Mouse (Mus musculus) forebrain, embryonic 15.5 days (tissue): Measurements from ENCODE around the gene Arl6ip4. TPM values are rescaled to one million over a fixed set of nuclear protein-coding genes. Genes with fewer than 3 reads are reported as not detected.
A peak's percentile ranks its signal among the peaks of the same experiment; 100 is the strongest.

Experiments
- ATAC-seq: fragments of 200-750 bp; cut with Nextera tagmentation; replicated peaks from 2 replicates; pipeline ENCODE4 v1.8.0; 2017; ENCODE audit warnings: mild to moderate bottlenecking, moderate TSS enrichment, moderate library complexity
- H3K27ac ChIP-seq: fragments of 300-500 bp; sonication (generic); replicated peaks from 2 replicates; pipeline ENCODE4 v1.5.1; 2015; ENCODE audit warnings: mild to moderate bottlenecking, inconsistent platforms
- H3K27me3 ChIP-seq: fragments of 300-500 bp; sonication (generic); 2 replicates; pipeline ENCODE4 v1.6.1; 2015; ENCODE audit warnings: inconsistent platforms
- H3K36me3 ChIP-seq: fragments of 300-500 bp; sonication (generic); 2 replicates; pipeline ENCODE4 v1.6.1; 2015; ENCODE audit warnings: mild to moderate bottlenecking, inconsistent platforms
- H3K4me1 ChIP-seq: fragments of 300-500 bp; sonication (generic); 2 replicates; pipeline ENCODE4 v1.6.1; 2015; ENCODE audit warnings: inconsistent platforms
- H3K4me2 ChIP-seq: fragments of 300-500 bp; sonication (generic); replicated peaks from 2 replicates; pipeline ENCODE4 v1.6.1; 2015; ENCODE audit warnings: mild to moderate bottlenecking, inconsistent platforms
- H3K4me3 ChIP-seq: fragments of 300-500 bp; sonication (generic); 2 replicates; pipeline ENCODE4 v1.5.1; 2015; ENCODE audit warnings: mild to moderate bottlenecking, inconsistent platforms
- H3K9ac ChIP-seq: fragments of 300-500 bp; sonication (generic); replicated peaks from 2 replicates; pipeline ENCODE4 v1.6.1; 2015; ENCODE audit warnings: mild to moderate bottlenecking, inconsistent platforms
- H3K9me3 ChIP-seq: fragments of 300-500 bp; sonication (generic); 2 replicates; pipeline ENCODE4 v1.6.1; 2016; ENCODE audit warnings: inconsistent platforms
- WGBS: fragments of 180-500 bp; shearing (Covaris S2); methylation state at CpG from one replicate; pipeline ENCODE4 v1.1.7; 2015; ENCODE audit warnings: mixed read lengths; 5-methylcytosine and 5-hydroxymethylcytosine counted together
- polyA plus RNA-seq: library from polyadenylated mRNA; unstranded; fragments of >200 nt; fragmentation: Nextera tagmentation; extraction: Ambion mirVana; gene quantifications from 2 replicates; pipeline ENCODE4 v1.2.1, GENCODE M21; 2015

Arl6ip4 gene
- polyA plus RNA-seq, 1 experiment from 2014 or later: 72.7 TPM

DNA sequence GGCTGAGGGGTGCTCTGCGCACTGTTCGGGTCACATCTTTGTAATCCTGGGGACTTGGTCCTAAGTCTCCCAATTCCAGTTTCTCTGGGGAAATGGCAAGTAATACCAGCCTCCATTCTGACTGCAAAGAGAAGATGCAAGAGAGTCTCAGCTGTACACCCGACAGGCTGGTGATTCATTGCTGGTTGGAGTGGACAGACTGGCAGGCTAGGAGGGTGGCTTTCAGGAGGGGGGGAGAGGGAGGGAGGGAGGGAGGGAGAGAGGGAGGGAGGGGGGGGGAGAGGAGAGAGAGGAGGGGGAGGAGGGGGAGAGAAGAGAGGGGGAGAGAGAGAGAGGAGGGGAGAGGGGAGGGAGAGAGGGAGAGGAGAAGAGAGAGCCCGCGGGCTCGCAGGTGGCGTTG is 358 bp upstream of the Arl6ip4 start:
- Histone ChIP-seq H3K4me3 (peak overlapping the region; percentile 58), H3K27ac (peak overlapping the region; percentile 80), H3K4me1 (peaks cover 41% of the 10 kb centered on the region), H3K4me2 (peak overlapping the region; percentile 97), H3K36me3 (peaks cover 25% of the 10 kb centered on the region), H3K9ac (peak overlapping the region; percentile 73), H3K9me3 (no peaks in the 10 kb centered on the region), H3K27me3 (no peaks in the 10 kb centered on the region)
- WGBS: 24% methylated on average over 7 of the region's 7 CpGs
- no peak for ATAC-seq

DNA sequence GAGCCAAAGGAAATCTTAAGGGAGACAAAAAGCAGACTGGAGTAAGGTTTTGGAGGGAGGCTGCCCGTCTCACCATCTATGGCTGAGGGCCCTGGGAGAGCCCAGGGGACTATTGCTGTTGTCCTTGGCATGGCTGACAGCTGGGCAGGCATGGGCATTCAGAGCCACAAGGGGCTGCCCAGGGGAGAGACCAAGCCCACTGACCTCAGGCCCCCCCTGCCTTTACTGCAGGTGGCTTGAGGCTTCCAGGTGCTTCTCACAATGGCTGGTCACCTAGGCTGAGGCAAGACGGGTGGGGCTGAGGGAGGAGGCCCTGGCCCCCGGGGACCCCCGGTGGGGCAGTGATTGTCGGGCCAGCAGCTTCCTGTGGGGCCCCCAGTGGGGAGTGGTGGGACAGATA is 3.3 kb downstream of the Arl6ip4 start:
- Histone ChIP-seq H3K9ac (no peak overlapping the region), H3K4me2 (no peak overlapping the region), H3K4me3 (no peak overlapping the region), H3K9me3 (no peaks in the 10 kb centered on the region), H3K36me3 (peaks cover 49% of the 10 kb centered on the region), H3K27me3 (no peaks in the 10 kb centered on the region), H3K27ac (no peak overlapping the region), H3K4me1 (peaks cover 22% of the 10 kb centered on the region)
- WGBS: 78% methylated on average over 5 of the region's 5 CpGs
- ATAC-seq: no peak

DNA sequence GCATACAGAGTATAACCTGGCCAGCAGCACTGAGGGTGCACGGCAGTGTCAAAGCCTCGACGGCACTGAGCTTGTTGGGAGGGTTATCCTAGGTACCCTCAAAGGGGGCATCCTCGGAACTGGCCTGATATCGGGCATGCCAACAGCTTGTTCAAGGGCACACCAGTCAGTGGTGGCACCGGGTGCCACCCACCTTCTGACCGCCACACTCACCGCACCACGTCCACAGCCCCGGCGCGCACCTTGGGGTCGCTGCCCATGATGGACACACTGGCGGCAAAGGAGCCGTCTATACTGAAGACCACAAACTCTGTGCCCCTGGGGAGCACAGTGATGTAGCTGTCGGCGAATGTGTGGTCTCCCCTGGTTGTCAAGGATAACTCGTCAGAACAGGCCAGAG is 6.5 kb downstream of the Arl6ip4 start:
- ATAC-seq: no peak
- peaks cover 62% of the 10 kb centered on the region for H3K36me3 ChIP-seq
- H3K4me3 ChIP-seq: no peak overlapping the region
- no peaks in the 10 kb centered on the region for H3K9me3 ChIP-seq
- H3K4me2 ChIP-seq: no peak overlapping the region
- WGBS: 90% methylated on average over 18 of the region's 18 CpGs
- H3K9ac ChIP-seq: no peak overlapping the region
- H3K27me3 ChIP-seq: no peaks in the 10 kb centered on the region
- H3K4me1 ChIP-seq: peaks cover 6% of the 10 kb centered on the region
- no peak overlapping the region for H3K27ac ChIP-seq

DNA sequence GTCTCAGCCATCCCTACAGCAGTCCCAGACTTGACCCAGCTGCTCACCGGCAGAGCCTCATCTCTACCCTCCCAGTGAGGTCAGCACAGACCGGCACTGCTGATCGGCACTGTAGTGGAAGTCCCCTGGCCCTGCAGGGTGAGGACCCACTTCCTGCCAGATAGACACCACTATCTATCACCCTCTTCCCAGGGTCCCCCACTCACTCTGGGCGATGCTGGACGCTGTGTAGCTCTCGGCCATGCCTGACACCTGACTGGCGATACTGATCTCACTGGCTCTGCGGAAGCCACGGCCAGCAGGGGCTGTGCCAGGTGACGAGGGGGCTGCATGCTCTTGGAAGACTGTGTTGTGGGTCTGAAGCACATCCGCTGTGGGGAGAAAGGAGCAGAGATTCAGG is 9.2 kb downstream of the Arl6ip4 start:
- no peak overlapping the region for H3K9ac ChIP-seq

DNA sequence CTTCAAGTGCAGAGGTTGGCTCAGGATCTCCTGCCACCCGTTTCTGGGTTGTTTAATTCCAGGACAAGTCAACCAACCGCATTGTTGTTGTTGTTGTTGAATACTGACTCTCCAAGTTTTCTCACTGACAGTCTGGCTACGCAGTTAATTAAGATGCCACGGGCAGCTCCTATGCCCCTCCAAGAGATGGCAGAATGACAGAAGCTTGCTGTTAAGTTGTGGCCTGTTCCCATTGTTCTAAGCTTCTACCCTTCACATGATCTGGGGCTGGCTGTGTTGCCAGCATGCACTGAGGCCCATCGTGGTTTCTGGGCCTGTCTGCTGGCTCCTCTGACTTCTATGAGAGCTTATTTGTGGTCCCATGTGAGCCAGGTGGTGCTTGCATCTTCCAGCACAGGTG is 18.4 kb downstream of the Arl6ip4 start:
- Histone ChIP-seq H3K9ac (no peak overlapping the region), H3K4me1 (no peaks in the 10 kb centered on the region), H3K4me2 (no peak overlapping the region), H3K9me3 (no peaks in the 10 kb centered on the region), H3K27ac (no peak overlapping the region), H3K4me3 (no peak overlapping the region), H3K27me3 (no peaks in the 10 kb centered on the region), H3K36me3 (peaks cover 35% of the 10 kb centered on the region)
- 81% methylated on average over 5 of the region's 5 CpGs for WGBS
- no peak for ATAC-seq

More for the DNA sequence above, 9.2 kb downstream of the Arl6ip4 start:
- Histone ChIP-seq H3K27ac (no peak overlapping the region), H3K36me3 (peaks cover 63% of the 10 kb centered on the region), H3K9me3 (no peaks in the 10 kb centered on the region), H3K4me3 (no peak overlapping the region), H3K27me3 (no peaks in the 10 kb centered on the region), H3K4me2 (no peak overlapping the region), H3K4me1 (no peaks in the 10 kb centered on the region)
- no peak for ATAC-seq
- WGBS: 90% methylated on average over 11 of the region's 11 CpGs

DNA sequence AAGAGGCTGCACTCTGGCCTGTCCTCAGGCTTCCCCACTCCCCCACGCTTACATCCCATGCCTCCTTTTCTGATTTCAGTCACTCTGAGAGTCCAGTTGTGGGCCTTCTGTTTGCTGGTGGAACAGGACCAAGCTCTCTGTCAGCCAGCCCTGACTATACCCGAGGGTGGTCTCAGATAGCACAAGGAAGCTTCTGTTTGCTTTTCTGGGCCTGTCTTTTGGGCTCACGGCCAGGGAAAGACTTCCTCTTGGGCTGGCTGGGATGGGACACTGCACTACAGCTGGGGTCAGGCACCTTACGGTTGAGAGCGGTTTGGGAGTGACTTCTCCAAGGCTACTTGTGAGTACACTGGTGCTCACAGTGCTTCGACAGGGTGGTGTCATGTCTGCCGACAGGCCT is 22.2 kb downstream of the Arl6ip4 start:
- Histone ChIP-seq H3K36me3 (peaks cover 33% of the 10 kb centered on the region), H3K9me3 (no peaks in the 10 kb centered on the region), H3K4me2 (no peak overlapping the region), H3K4me3 (no peak overlapping the region), H3K27me3 (no peaks in the 10 kb centered on the region), H3K9ac (no peak overlapping the region), H3K4me1 (no peaks in the 10 kb centered on the region), H3K27ac (no peak overlapping the region)
- 79% methylated on average over 7 of the region's 7 CpGs for WGBS
- no peak for ATAC-seq

DNA sequence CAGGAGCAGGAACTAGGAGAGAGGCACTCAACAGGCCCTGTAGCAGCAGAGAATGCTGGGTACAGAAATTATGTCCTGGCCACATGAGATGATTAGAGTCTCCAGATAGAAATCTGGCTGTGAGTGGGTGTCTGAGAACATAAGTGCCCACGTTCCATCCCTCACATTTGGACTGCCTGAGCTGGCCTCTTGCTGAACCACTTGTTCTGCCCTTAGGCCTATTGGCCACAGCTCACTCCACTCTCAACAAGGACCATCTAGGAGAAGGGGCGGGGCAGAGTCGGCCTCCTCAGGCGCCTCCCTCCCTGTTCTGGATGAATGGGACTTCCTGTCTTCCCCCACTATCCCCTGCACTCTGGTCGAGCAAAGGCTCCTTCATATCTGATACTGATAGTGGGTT is 33.1 kb downstream of the Arl6ip4 start:
- Histone ChIP-seq H3K4me1 (no peaks in the 10 kb centered on the region), H3K4me3 (no peak overlapping the region), H3K36me3 (peaks cover 8% of the 10 kb centered on the region; the same call in 1 of the 2 replicates), H3K9me3 (no peaks in the 10 kb centered on the region), H3K27ac (no peak overlapping the region), H3K9ac (no peak overlapping the region), H3K27me3 (no peaks in the 10 kb centered on the region), H3K4me2 (no peak overlapping the region)
- WGBS: 71% methylated on average over 5 of the region's 5 CpGs
- ATAC-seq: no peak

DNA sequence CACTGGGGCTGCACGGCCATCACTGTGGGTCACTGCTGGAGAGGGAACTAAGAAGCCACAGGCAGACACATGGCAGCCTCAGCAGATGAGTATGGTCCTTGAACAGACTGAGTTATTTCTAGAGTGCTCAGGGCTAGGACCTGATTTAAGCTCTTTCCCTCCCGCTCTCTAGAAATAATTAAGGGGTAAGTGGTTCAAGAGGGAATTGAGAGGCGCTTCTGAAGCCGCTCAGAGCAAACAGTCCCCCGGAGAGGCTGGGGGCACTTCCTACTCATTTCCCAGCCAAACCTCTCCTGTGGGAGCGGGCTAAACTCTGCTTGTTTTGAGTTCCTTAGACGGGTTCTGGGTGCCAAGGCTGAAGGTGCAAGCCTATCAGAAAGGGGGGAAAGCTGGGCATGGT is 35.0 kb downstream of the Arl6ip4 start:
- H3K36me3 ChIP-seq: peaks cover 4% of the 10 kb centered on the region; the same call in 1 of the 2 replicates

DNA sequence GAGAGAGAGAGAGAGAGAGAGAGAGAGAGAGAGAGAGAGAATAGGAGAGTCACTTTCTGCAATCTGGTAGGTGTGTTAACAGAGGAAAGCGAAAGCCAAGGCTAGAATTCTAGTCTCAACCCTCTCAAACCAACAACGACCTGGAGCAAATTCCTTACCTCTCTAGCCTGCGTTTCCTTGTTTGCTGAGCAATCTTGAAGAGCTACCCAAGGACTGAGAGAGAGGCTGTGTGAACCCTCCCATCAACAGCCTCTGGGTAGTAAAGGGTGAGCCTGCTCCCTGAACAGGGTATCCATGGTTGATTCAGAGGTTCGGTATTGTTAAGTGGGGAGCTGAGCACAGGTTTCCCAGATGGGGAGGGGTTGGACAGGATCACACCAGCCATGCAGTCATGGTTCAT is 36.8 kb downstream of the Arl6ip4 start:
- H3K27ac ChIP-seq: no peak overlapping the region
- no peak for ATAC-seq
- no peak overlapping the region for H3K4me3 ChIP-seq
- no peaks in the 10 kb centered on the region for H3K27me3 ChIP-seq
- H3K36me3 ChIP-seq: peaks cover 4% of the 10 kb centered on the region; the same call in 1 of the 2 replicates
- no peak overlapping the region for H3K4me2 ChIP-seq
- no peaks in the 10 kb centered on the region for H3K9me3 ChIP-seq
- H3K4me1 ChIP-seq: no peaks in the 10 kb centered on the region
- no peak overlapping the region for H3K9ac ChIP-seq
- WGBS: 94% methylated on average over 4 of the region's 4 CpGs

More for the DNA sequence above, 35.0 kb downstream of the Arl6ip4 start:
- Histone ChIP-seq H3K4me2 (no peak overlapping the region), H3K4me1 (no peaks in the 10 kb centered on the region), H3K27me3 (no peaks in the 10 kb centered on the region), H3K27ac (no peak overlapping the region), H3K4me3 (no peak overlapping the region), H3K9me3 (no peaks in the 10 kb centered on the region), H3K9ac (no peak overlapping the region)
- ATAC-seq: no peak
- 82% methylated on average over 7 of the region's 7 CpGs for WGBS

DNA sequence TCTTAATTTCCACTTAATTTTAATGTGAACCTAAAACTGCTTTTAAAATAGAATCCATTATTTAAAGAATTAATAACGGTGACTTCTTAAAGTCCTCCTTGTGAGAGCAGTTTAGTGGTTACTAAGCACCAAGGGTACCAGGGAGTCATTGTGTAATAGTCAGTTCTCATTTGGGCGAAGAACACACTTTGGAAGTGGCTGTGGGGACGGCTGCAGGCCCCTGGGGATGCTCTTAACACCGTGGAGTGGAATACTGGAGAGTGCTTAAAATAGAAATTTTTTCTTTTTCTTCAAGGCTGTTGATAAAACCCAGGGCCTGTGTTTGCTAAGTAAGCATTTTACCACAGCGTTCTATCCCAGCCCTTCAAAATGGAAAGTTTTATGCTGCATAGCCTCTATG is 40.1 kb downstream of the Arl6ip4 start:
- no peak for ATAC-seq
- Histone ChIP-seq H3K36me3 (no peaks in the 10 kb centered on the region), H3K27ac (no peak overlapping the region), H3K27me3 (no peaks in the 10 kb centered on the region), H3K9ac (no peak overlapping the region), H3K9me3 (no peaks in the 10 kb centered on the region), H3K4me2 (no peak overlapping the region), H3K4me1 (no peaks in the 10 kb centered on the region), H3K4me3 (no peak overlapping the region)
- WGBS: 81% methylated on average over 5 of the region's 5 CpGs

DNA sequence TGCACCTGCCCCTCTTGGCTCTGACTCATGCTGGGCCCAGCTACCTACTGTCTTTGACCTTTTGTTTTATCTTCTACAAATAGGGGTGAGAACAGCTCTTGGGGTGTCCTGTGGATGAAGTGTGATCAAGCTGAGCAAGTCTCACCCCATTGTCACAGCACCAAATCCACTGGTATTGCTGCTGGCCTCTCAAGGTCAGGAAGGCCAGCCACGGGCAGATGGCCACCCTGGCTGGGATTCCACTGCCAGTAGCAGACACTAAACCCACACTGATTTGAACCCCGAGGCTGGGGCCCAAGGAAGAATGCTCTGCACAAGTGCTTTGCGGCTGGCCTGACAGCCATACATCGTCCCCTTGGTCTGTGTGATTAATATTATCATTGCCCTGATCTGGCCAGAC is 42.4 kb downstream of the Arl6ip4 start:
- ATAC-seq: no peak
- no peak overlapping the region for H3K4me3 ChIP-seq
- 77% methylated on average over 4 of the region's 4 CpGs for WGBS
- H3K9me3 ChIP-seq: no peaks in the 10 kb centered on the region
- no peaks in the 10 kb centered on the region for H3K36me3 ChIP-seq
- no peak overlapping the region for H3K9ac ChIP-seq
- peaks cover 15% of the 10 kb centered on the region for H3K4me1 ChIP-seq
- H3K4me2 ChIP-seq: no peak overlapping the region
- H3K27me3 ChIP-seq: no peaks in the 10 kb centered on the region
- H3K27ac ChIP-seq: no peak overlapping the region

DNA sequence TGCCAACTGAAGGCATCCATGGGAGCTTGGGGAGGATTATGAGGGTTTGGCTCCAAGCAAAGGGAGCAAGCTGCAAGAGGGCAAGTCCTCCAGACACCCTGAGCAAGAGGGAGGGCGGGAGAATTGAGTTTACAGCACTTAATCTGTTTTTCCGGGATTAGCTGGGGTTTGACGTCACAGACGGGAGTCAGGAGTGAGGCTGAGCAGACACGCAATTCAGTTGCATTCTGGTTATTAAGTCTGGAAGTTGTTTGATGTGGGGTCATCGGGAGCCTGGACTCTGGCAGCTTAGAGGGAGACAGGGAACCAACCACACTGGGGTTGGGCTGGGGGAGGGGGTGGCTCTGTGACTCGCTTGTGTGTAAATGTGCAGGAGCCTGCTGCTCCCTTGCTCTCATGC is 43.6 kb downstream of the Arl6ip4 start:
- ATAC-seq: no peak
- Histone ChIP-seq H3K27ac (no peak overlapping the region), H3K9ac (no peak overlapping the region)

DNA sequence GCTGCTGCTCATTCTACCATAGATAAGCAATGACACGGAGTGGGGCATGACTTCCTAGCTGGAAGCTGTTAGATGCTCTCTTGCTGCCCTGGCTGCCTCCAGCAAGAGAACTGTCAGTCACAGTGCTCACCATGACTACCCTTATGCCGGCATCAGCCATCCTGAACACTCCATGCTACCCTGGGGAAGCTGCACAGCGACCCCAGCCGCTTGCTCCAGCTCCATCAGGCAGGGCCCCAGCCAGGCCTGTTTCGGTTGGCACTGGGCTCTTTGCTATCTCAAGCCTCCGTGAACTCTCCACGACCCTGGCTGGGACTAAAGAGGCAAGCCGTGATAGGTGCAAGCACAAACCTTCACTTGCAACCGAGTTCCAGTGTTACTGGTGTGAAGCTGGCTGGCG is 45.9 kb downstream of the Arl6ip4 start:
- no peaks in the 10 kb centered on the region for H3K27me3 ChIP-seq
- H3K4me2 ChIP-seq: no peak overlapping the region
- H3K27ac ChIP-seq: no peak overlapping the region
- no peaks in the 10 kb centered on the region for H3K36me3 ChIP-seq
- no peak overlapping the region for H3K4me3 ChIP-seq
- no peak overlapping the region for H3K9ac ChIP-seq
- no peaks in the 10 kb centered on the region for H3K9me3 ChIP-seq
- H3K4me1 ChIP-seq: peaks cover 49% of the 10 kb centered on the region
- 55% methylated on average over 10 of the region's 10 CpGs for WGBS
- ATAC-seq: peak; percentile 20; the same call in 1 of the 2 replicates

More for the DNA sequence above, 43.6 kb downstream of the Arl6ip4 start:
- peaks cover 26% of the 10 kb centered on the region for H3K4me1 ChIP-seq
- H3K36me3 ChIP-seq: no peaks in the 10 kb centered on the region
- H3K4me2 ChIP-seq: no peak overlapping the region
- WGBS: 37% methylated on average over 7 of the region's 7 CpGs
- no peaks in the 10 kb centered on the region for H3K27me3 ChIP-seq
- no peak overlapping the region for H3K4me3 ChIP-seq
- H3K9me3 ChIP-seq: no peaks in the 10 kb centered on the region
